Comparison of ENCODE assay signal across 8 mouse cellular contexts in the genomic region with DNA sequence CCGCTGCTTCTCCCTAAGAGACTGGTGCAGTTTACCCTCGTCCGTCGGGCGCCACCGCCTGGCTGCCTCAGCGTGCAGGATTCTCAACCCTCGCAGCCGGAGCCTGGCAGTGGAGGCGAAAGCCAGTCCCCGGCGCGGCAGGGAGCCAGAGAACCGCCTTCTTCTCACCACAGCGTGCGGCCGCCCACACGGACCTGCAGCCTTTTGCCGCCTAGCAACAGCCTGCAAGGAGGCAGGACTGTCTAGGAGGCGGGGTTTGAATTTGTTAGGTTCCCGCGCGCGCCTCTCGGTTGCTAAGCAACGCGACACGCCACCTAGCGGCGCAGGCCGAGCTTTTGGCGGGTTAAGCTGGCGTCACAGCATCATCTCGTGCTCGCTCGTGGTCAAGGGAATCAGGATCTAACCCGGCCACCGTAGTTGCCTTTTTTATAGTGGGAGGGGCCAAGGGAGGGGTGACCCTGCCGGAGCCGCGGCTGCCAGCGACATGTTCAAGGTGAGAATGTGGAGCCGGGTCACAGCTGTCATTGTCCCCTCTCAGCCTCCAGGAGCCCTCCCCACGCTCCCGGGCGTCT. TPM values are rescaled to one million over a fixed set of nuclear protein-coding genes. Genes with fewer than 3 reads are reported as not detected.
DNase-seq lines count a peak whose midpoint lies in the region; ATAC-seq and TF ChIP-seq lines count a peak whose summit lies in the region.

TSS of gene Fam90a1b (minus strand) at position 108 of the 572 bp plus-strand sequence.
TSS of gene Apoo (plus strand) at position 448 of the 572 bp plus-strand sequence.

- H3K4me3 ChIP-seq in embryonic facial prominence, embryonic 13.5 days, result peak within 1 kb of the TSS; percentile 58
- peak within 1 kb of the TSS; percentile 67 for H3K4me3 ChIP-seq in kidney, adult 2 months (ENCODE audit: insufficient read depth, low read depth, low read length)
- H3K4me3 ChIP-seq in limb, embryonic 12.5 days (replicated peaks), result peak within 1 kb of the TSS; percentile 51
- H3K4me3 ChIP-seq in midbrain, embryonic 15.5 days, result peak within 1 kb of the TSS; percentile 57
- H3K4me3 ChIP-seq in spleen, adult 2 months (ENCODE audit: extremely low read depth, insufficient read depth, insufficient read length), result peak within 1 kb of the TSS; percentile 63

- H3K9ac ChIP-seq in embryonic facial prominence, embryonic 13.5 days, result peak within 1 kb of the TSS; percentile 69
- H3K9ac ChIP-seq in limb, embryonic 12.5 days (replicated peaks), result peak within 1 kb of the TSS; percentile 48
- H3K9ac ChIP-seq in midbrain, embryonic 15.5 days, result peak within 1 kb of the TSS; percentile 52

- no peak for TF ChIP-seq POLR2A in kidney, adult 2 months (IDR thresholded peaks at IDR 0.05; ENCODE audit: low read depth, low read length)
- no peak for TF ChIP-seq POLR2A in spleen, adult 2 months (IDR thresholded peaks at IDR 0.05; ENCODE audit: low read depth, low read length)

- peak; percentile 98 for ATAC-seq in embryonic facial prominence, embryonic 13.5 days (ENCODE audit: insufficient number of reproducible peaks, insufficient read depth, low FRiP score, low TSS enrichment, low read depth)
- ATAC-seq in limb, embryonic 12.5 days (ENCODE audit: insufficient number of reproducible peaks, insufficient read depth, low FRiP score, low TSS enrichment, low read depth), result peak; percentile 99
- peak; percentile 99 for ATAC-seq in midbrain, embryonic 15.5 days (replicated peaks)

- peak; percentile 99 for DNase-seq in 3134 (ENCODE audit: extremely low read depth, insufficient read length, low spot score)
- peak; percentile 96 to 97 for DNase-seq in adrenal gland, postnatal 36 days
- peak; percentile 96 to 98 for DNase-seq in heart, adult 18-20 months
- peak; percentile 98 for DNase-seq in kidney, adult 2 months
- peak; percentile 92 to 93 for DNase-seq in spleen, adult 2 months (ENCODE audit: low read depth in 1 of 2, low spot score in 2 of 2)

- H3K4me2 ChIP-seq in embryonic facial prominence, embryonic 13.5 days, result peak within 1 kb of the TSS; percentile 53
- H3K4me2 ChIP-seq in limb, embryonic 12.5 days, result peak within 1 kb of the TSS; percentile 52
- peak within 1 kb of the TSS; percentile 44 for H3K4me2 ChIP-seq in midbrain, embryonic 15.5 days

- H3K27me3 ChIP-seq in embryonic facial prominence, embryonic 13.5 days, result peaks cover 76% of the 10 kb centered on the region
- no peaks in the 10 kb centered on the region for H3K27me3 ChIP-seq in kidney, adult 2 months (replicated peaks; ENCODE audit: control insufficient read depth, insufficient read depth, low read length)
- peaks cover 62% of the 10 kb centered on the region for H3K27me3 ChIP-seq in limb, embryonic 12.5 days
- H3K27me3 ChIP-seq in midbrain, embryonic 15.5 days (replicated peaks), result peaks cover 58% of the 10 kb centered on the region
- H3K27me3 ChIP-seq in spleen, adult 2 months (ENCODE audit: control insufficient read depth, insufficient read depth, low read length), result 0 out of 2 replicates have a peak, but pooled peaks cover 2% of the 10 kb centered on the region

- no peaks in the 10 kb centered on the region for H3K36me3 ChIP-seq in embryonic facial prominence, embryonic 13.5 days
- no peaks in the 10 kb centered on the region for H3K36me3 ChIP-seq in kidney, adult 2 months (ENCODE audit: control insufficient read depth, insufficient read depth, low read length)
- no peaks in the 10 kb centered on the region for H3K36me3 ChIP-seq in limb, embryonic 12.5 days
- H3K36me3 ChIP-seq in midbrain, embryonic 15.5 days (replicated peaks), result no peaks in the 10 kb centered on the region
- H3K36me3 ChIP-seq in spleen, adult 2 months (ENCODE audit: control insufficient read depth, insufficient read depth, low read length), result no peaks in the 10 kb centered on the region

- H3K27ac ChIP-seq in embryonic facial prominence, embryonic 13.5 days, result peak within 1 kb of the TSS; percentile 48; the same call in 1 of the 2 replicates
- peak within 1 kb of the TSS; percentile 81 for H3K27ac ChIP-seq in kidney, adult 2 months (ENCODE audit: insufficient read depth, low read depth, low read length)
- H3K27ac ChIP-seq in limb, embryonic 12.5 days, result peak within 1 kb of the TSS; percentile 74; the same call in 1 of the 2 replicates
- H3K27ac ChIP-seq in midbrain, embryonic 15.5 days, result peak within 1 kb of the TSS; percentile 75
- H3K27ac ChIP-seq in spleen, adult 2 months (ENCODE audit: insufficient read depth, low read length), result peak within 1 kb of the TSS; percentile 39; the same call in 1 of the 2 replicates

- no peaks in the 10 kb centered on the region for H3K9me3 ChIP-seq in embryonic facial prominence, embryonic 13.5 days
- H3K9me3 ChIP-seq in limb, embryonic 12.5 days, result no peaks in the 10 kb centered on the region
- no peaks in the 10 kb centered on the region for H3K9me3 ChIP-seq in midbrain, embryonic 15.5 days

- 15% methylated on average over 46 of the region's 46 CpGs for WGBS in embryonic facial prominence, embryonic 13.5 days
- under 1% methylated on average over 43 of the region's 46 CpGs for WGBS in kidney, adult 2 months
- 12% methylated on average over 43 of the region's 46 CpGs for WGBS in limb, embryonic 12.5 days
- 15% methylated on average over 46 of the region's 46 CpGs for WGBS in midbrain, embryonic 15.5 days
- 19% methylated on average over 46 of the region's 46 CpGs for WGBS in spleen, adult 2 months

- TF ChIP-seq CTCF in kidney, adult 2 months (conservative IDR thresholded peaks at IDR 0.05; ENCODE audit: insufficient read depth, insufficient read length, low read depth, low read length), result peak; percentile 70
- peak; percentile 70; the same call in 1 of the 2 replicates for TF ChIP-seq CTCF in spleen, adult 2 months (IDR thresholded peaks at IDR 0.05; ENCODE audit: extremely low read depth, insufficient read depth, insufficient read length, insufficient replicate concordance)

- no peaks in the 10 kb centered on the region for H3K4me1 ChIP-seq in embryonic facial prominence, embryonic 13.5 days
- no peaks in the 10 kb centered on the region; the same call in 1 of the 2 replicates for H3K4me1 ChIP-seq in kidney, adult 2 months (ENCODE audit: control insufficient read depth, insufficient read depth, low read length)
- peaks cover 5% of the 10 kb centered on the region; the same call in 1 of the 2 replicates for H3K4me1 ChIP-seq in limb, embryonic 12.5 days (replicated peaks)
- H3K4me1 ChIP-seq in midbrain, embryonic 15.5 days, result peaks cover 7% of the 10 kb centered on the region; the same call in 1 of the 2 replicates
- no peaks in the 10 kb centered on the region for H3K4me1 ChIP-seq in spleen, adult 2 months (ENCODE audit: control insufficient read depth, insufficient read depth, insufficient read length)

RNA-seq across cellular contexts. Expression of gene Fam90a1b, which starts in this region (rescaled TPM):
- not detected for total RNA-seq in adrenal gland, postnatal 36 days (2021)
- 0.22 TPM in 1 of 2 replicates, not detected in the other for polyA plus RNA-seq in embryonic facial prominence, embryonic 13.5 days (2015; fragmentation: Nextera tagmentation; extraction: Ambion mirVana)
- total RNA-seq in heart, adult 18-20 months (2021), result not detected
- polyA plus RNA-seq in kidney, adult 2 months (2012; rRNA removed), result not detected in 2 replicates
- 0.29 TPM in 1 of 2 replicates, not detected in the other for polyA plus RNA-seq in limb, embryonic 12.5 days (2016; fragmentation: Nextera tagmentation; extraction: Ambion mirVana)
- polyA plus RNA-seq in midbrain, embryonic 15.5 days (2015; fragmentation: Nextera tagmentation; extraction: Ambion mirVana), result 0.20 and 0.31 TPM in 2 replicates
- polyA plus RNA-seq in spleen, adult 2 months (2012; rRNA removed), result not detected in 2 replicates

RNA-seq across cellular contexts. Expression of gene Apoo, which starts in this region (rescaled TPM):
- 10 to 100 TPM; 64.9 to 74.9 TPM for total RNA-seq in adrenal gland, postnatal 36 days (2021)
- polyA plus RNA-seq in embryonic facial prominence, embryonic 13.5 days (2015; fragmentation: Nextera tagmentation; extraction: Ambion mirVana), result 67.8 and 80.7 TPM in 2 replicates
- 100 to 1,000 TPM; 210 to 256 TPM for total RNA-seq in heart, adult 18-20 months (2021)
- 31.8 and 43.1 TPM in 2 replicates for polyA plus RNA-seq in kidney, adult 2 months (2012; rRNA removed)
- polyA plus RNA-seq in limb, embryonic 12.5 days (2016; fragmentation: Nextera tagmentation; extraction: Ambion mirVana), result 94.1 and 101 TPM in 2 replicates
- 114 and 119 TPM in 2 replicates for polyA plus RNA-seq in midbrain, embryonic 15.5 days (2015; fragmentation: Nextera tagmentation; extraction: Ambion mirVana)
- polyA plus RNA-seq in spleen, adult 2 months (2012; rRNA removed), result 0.56 and 0.79 TPM in 2 replicates

Comparison
In these comparisons a context has a peak if more than half of its experiments do, and no peak if none do; other contexts are left out.
1. Peak in every context shown above with its lines: DNase-seq, ATAC-seq, H3K4me3 ChIP-seq and H3K27ac ChIP-seq.
2. RNA of gene Apoo (polyA plus RNA-seq): 114 to 119 TPM in midbrain, embryonic 15.5 days, 94.1 to 101 TPM in limb, embryonic 12.5 days, 67.8 to 80.7 TPM in embryonic facial prominence, embryonic 13.5 days and 31.8 to 43.1 TPM in kidney, adult 2 months; 0.56 to 0.79 TPM in spleen, adult 2 months; every median in the first group is over 10 times any median in the second.
3. Peak in DNase-seq, H3K4me3 ChIP-seq and H3K27ac ChIP-seq in spleen, adult 2 months; RNA of the genes that start here not detected or under 1 TPM.